Mouse (Mus musculus) erythroblast, embryonic 14.5 days (primary cell): ENCODE data around the gene Tgif1.

ENCODE experiments used
- GATA1 ChIP-seq: IDR thresholded peaks from 2 replicates; pipeline ENCODE4 v1.6.1; 2012; ENCODE audit warnings: low read length, inconsistent platforms, mixed read lengths
- TAL1 ChIP-seq: IDR thresholded peaks from 3 replicates; pipeline ENCODE4 v1.6.1; 2012; ENCODE audit warnings: low read length, inconsistent platforms, mixed read lengths

GRCm38 (mm10) chr17:70885868-70886267 lies 32.5 kb upstream of the Tgif1 start:
- TF ChIP-seq TAL1 (no peak), GATA1 (no peak)
